Mouse (Mus musculus) layer of hippocampus, adult 18-20 months (tissue): ENCODE measurements around the gene Swi5. TPM values are rescaled to one million over a fixed set of nuclear protein-coding genes. Genes with fewer than 3 reads are reported as not detected.

Experiments used
- microRNA-seq, 2 experiments: library from miRNA; unstranded; fragments of <30 nt; microRNA quantifications; one replicate each; pipeline ENCODE4 v1.2.0; 2021
- total RNA-seq, 2 experiments: library from RNA; stranded (reverse); gene quantifications; 2 replicates each; pipeline ENCODE4 v1.2.3; 2021

Swi5 gene
- total RNA-seq, 2 experiments from 2014 or later, result 202 to 208 TPM

Small RNA genes within 50 kb of the gene (microRNA-seq; reads per million reads assigned to microRNA genes)
- 0 reads per million in 2 experiments for gene Gm23363
- gene Mir199b, result 0.49 to 0.59 reads per million in 2 experiments

Other genes with a start within 250 kb of the Swi5 start
- gene Fam78a, start 203.2 kb downstream of the Swi5 start, total RNA-seq, result 1 to 10 TPM; 4.1 to 5.5 TPM
- 10 to 100 TPM; 24.1 to 26.1 TPM for gene Plpp7, start 192.5 kb downstream of the Swi5 start, total RNA-seq
- gene Prrc2b, start 137.0 kb downstream of the Swi5 start, total RNA-seq, result 100 to 1,000 TPM; 293 to 298 TPM
- 10 to 100 TPM; 23.3 to 24.4 TPM for gene Pomt1, start 51.5 kb downstream of the Swi5 start, total RNA-seq
- 10 to 100 TPM; 52.3 to 58.5 TPM for gene Uck1, start 27.9 kb downstream of the Swi5 start, total RNA-seq
- gene Golga2, start 691 bp downstream of the Swi5 start, total RNA-seq, result 10 to 100 TPM; 85.1 to 92.5 TPM
- gene Ciz1, start 64.3 kb upstream of the Swi5 start, total RNA-seq, result 10 to 100 TPM; 69.3 to 77.0 TPM
- 1,000 to 10,000 TPM; 1,288 to 1,307 TPM for gene Dnm1, start 65.3 kb upstream of the Swi5 start, total RNA-seq
- 100 to 1,000 TPM; 153 to 155 TPM for gene 1110008P14Rik, start 93.9 kb upstream of the Swi5 start, total RNA-seq
- under 1 TPM in 1 of 2 experiments, not detected in 1; 0.51 TPM for gene Lcn2, start 100.2 kb upstream of the Swi5 start, total RNA-seq
- gene Ptges2, start 107.8 kb upstream of the Swi5 start, total RNA-seq, result 10 to 100 TPM; 35.1 to 41.4 TPM
- 1 to 10 TPM; 4.6 to 4.8 TPM for gene Naif1, start 162.4 kb upstream of the Swi5 start, total RNA-seq
- 10 to 100 TPM; 57.2 to 59.5 TPM for gene Slc25a25, start 163.4 kb upstream of the Swi5 start, total RNA-seq
- 10 to 100 TPM; 76.0 to 77.2 TPM for gene Fam102a, start 247.3 kb upstream of the Swi5 start, total RNA-seq